Mouse (Mus musculus): ENCODE results near the gene Rnf182.

Rnf182 gene

GRCm38 (mm10) chr13:43696011-43696410 is 80.5 kb downstream of the Rnf182 start:
- no peak for DNase-seq (ENCODE audit: extremely low read depth, low read depth)

- DNase-seq (ENCODE audit: extremely low read depth, low read depth) = no peak
These were observed 83.0 kb downstream of the Rnf182 start for GRCm38 (mm10) chr13:43698506-43698905.

GRCm38 (mm10) chr13:43703471-43703870 is 88.0 kb downstream of the Rnf182 start:
- DNase-seq (ENCODE audit: extremely low read depth, low read depth) = no peak

GRCm38 (mm10) chr13:43704533-43705116 is 89.1 kb downstream of the Rnf182 start:
- DNase-seq (ENCODE audit: extremely low read depth, low read depth) = no peak

DNA sequence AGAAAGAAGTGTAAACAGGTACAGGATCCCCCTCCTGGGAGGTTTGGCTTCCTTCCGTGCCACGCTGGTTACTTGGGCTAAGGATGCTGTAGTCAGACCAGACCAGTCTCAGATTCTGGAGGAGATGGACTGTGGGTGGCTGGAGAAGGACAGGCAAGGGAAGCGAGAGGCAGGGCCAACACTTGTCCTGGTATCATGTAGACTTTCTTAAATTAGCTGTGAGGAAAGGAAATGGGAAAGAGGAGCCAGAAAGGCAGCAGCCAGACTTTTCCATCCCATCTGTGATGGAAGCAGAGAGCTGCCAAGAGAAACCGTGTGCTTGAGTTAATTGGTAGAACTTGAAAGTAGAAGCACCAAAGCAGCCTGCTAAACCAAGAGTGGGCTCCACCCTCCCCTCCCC is 90.9 kb downstream of the Rnf182 start:
- no peak for DNase-seq (ENCODE audit: extremely low read depth, low read depth)

DNA sequence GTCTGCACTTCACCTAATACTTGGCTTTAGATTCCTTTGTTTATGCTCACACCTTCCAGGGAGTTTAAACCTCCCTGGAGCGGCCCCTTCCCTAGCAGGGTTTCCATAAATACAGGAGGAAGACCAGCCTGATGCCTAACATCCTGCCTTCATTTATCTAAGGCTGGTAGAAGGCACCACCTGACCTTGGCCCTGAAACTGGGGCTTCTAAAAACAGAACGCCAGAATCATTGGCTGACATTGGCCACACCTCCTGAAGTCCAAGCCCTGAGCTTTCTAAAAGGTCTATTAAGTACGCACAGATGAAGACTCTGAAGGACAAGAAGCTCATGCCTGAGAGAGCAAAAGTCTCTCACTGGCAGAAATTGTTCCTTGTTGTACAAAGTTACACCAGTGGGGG is 94.0 kb downstream of the Rnf182 start:
- no peak for DNase-seq (ENCODE audit: extremely low read depth, low read depth)

GRCm38 (mm10) chr13:43711708-43712314 is 96.3 kb downstream of the Rnf182 start:
- no peak for DNase-seq (ENCODE audit: extremely low read depth, low read depth)

DNA sequence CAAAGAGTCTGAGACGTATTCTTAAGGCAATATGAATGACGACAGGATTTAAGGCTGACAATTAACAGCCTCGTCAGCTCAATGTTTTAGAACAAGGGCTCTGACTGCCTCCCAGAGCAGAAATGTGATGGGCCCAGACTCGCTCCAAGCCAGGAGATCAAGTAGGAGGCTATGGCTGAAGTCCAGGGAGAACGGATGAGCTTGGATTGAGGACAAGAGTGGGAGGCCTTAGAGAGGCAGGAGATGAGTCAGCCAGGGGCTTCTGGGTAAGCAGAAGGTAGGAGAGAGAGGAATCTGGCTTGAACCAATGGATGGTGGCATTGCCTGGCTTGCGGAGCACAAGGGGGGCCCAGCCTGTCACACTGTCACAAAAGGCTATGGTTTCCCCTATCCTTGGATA is 99.2 kb downstream of the Rnf182 start:
- no peak for DNase-seq (ENCODE audit: extremely low read depth, low read depth)

GRCm38 (mm10) chr13:43715466-43715865 is 100.0 kb downstream of the Rnf182 start:
- no peak for DNase-seq (ENCODE audit: extremely low read depth, low read depth)

GRCm38 (mm10) chr13:43716514-43717036 is 101.1 kb downstream of the Rnf182 start:
- DNase-seq (ENCODE audit: extremely low read depth, low read depth) = no peak

DNA sequence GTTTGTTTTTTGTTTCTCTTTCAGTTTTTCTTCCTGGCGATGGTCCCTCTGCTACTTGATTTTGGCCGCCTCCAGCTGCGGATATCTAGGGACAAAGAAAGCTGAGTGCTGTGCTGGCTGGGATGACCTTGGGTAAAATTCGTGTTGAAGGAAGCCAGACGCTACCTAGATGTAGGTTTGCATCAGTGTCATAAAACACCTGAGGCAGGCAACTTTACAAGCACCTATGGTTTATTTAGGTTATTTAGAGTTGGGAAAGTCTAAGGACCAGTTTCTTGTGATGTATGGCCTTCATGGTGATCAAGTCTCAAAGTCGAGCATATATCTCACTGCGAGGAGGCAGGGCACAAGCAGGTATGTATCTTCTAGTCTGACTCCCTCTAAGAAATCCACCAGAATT is 102.7 kb downstream of the Rnf182 start:
- DNase-seq (ENCODE audit: extremely low read depth, low read depth) = no peak

- no peak for DNase-seq (ENCODE audit: extremely low read depth, low read depth)
These were observed 105.0 kb downstream of the Rnf182 start for GRCm38 (mm10) chr13:43720496-43720895.

Measured in MEL-GATA-1-ER (cell line).